Mouse (Mus musculus) kidney, postnatal 36 days (tissue): Measurements from ENCODE around the gene Atrnl1.
"Not testable (repeated sequence)": the region's sequence is repeated elsewhere in the genome, so short reads cannot be mapped to it uniquely, and the experiment has no call there.

Experiments used
- DNase-seq, 2 experiments: peaks; one replicate each; pipeline ENCODE4 v3.0.0; 2021 to 2022; ENCODE audit warnings: mixed read lengths in 2 of 2

Gene Atrnl1

DNA sequence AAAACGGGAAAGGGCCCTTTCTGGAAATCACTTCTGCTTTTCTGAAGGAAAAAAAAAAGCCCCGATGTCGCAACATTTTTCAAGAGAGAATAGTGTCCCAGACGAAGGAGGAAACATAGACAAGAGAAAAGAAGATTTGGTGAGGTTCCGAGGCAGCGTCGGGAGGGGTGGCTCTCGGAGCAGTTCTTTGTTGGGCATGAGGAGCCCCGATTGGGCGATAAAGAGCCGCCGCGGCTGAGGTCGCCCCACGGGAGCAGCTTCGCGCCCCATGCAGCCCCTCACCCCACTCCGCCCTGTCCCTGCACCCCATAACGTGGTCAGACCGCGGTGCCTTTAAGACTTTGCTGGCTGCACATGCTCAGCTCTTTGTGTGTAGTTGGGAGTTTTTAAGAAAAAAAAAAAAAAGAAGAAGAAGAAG is 767 bp upstream of the Atrnl1 start:
- no peak for DNase-seq

DNA sequence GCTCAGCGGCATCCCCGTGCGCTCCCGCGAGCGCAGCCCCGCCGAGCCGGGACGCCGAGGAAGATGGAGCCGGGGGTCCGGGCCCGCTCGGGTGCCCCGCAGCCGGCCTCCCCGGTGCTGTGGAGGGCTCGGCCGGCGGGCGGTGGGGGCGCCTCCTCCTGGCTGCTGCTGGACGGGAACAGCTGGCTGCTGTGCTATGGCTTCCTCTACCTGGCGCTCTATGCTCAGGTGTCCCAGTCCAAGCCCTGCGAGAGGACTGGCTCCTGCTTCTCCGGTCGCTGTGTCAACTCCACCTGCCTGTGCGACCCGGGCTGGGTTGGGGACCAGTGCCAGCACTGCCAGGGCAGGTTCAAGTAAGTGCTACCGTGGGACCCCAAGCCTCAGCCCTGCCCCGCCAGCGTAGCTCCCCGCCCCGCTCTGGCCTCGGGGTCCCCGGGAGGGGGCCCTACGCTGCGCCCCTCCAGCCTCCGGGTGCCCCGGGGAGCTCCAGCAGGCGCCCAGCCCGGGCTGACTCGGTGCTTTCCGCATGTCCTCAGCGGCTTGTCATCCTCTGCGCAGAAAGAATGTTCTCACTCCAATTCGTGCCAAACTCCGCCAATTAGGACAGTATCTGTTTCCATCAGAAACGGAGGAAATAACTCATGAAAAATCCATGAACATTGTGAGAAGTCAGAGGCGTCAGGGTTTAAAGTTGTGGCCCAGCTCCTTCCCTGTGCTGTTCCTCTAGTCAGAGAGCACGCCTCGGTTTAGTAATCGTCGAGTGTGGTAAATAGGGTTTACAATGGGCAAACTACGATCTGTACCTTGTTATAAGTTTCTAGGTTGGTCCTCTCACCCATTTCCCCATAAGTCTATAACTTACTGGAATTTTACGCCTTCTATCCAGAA is 701 bp downstream of the Atrnl1 start:
- peak; percentile 67 to 81 for DNase-seq

DNA sequence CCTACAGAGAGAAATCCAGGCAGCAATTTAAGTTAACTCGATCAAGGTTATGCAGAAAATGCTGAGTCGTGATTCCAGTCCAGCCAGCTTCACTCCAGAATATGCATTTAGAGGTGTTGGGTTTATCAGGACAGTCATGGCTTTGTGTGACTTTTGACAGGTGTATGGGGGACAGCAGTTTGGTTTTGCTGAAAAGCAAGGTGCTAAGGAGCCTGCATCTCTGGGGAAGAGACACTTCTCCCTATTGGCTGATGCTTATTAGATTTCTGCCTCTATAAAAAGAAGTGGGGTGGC is 1.3 kb downstream of the Atrnl1 start:
- peak in 1 of 2 experiments; percentile 12 for DNase-seq

- peak in 1 of 2 experiments; percentile 42 for DNase-seq
These were observed 5.3 kb downstream of the Atrnl1 start for GRCm38 (mm10) chr19:57615972-57616621.

GRCm38 (mm10) chr19:57619088-57619487 is 8.3 kb downstream of the Atrnl1 start:
- DNase-seq = no peak

- no peak for DNase-seq
These were observed 11.0 kb downstream of the Atrnl1 start for GRCm38 (mm10) chr19:57621814-57622213.

- no peak for DNase-seq
These were observed 14.9 kb downstream of the Atrnl1 start for GRCm38 (mm10) chr19:57625738-57626137.

DNA sequence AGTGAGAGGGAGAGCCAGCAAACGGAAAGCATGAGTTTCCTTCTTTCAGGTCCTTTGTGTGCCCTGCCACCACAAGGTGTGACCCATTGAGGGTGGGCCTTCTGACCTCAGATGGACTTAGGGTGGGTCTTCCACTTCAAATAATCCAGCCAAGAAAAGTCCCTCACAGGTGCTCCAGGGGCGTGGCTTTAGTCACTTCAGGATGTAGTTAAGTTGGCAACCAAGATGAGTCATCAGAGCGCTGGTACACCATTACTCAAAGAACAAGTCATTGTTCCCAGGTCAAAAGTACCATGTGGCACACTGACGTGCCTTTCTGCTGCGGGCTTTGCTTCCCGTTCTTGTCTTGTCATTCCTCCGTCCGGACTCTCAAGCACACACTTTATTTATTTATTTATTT is 16.4 kb downstream of the Atrnl1 start:
- no peak for DNase-seq

DNA sequence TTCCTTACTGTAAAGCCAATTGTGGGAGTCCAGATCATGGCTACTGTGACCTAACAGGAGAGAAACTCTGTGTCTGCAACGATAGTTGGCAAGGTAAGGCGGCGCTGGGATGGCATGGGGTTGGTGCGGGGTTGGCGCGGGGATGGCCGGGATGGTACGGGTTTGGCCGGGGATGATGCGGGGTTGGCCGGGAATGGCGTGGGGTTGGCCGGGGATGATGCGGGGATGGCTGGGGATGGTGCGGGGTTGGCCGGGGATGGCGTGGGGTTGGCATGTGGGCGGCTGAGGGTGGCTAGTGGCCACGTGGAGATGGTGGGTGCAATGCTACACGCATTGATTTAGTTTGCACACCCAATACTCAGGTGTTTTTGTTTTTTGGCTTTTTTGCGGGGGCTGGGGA is 31.7 kb downstream of the Atrnl1 start:
- DNase-seq = no peak

DNA sequence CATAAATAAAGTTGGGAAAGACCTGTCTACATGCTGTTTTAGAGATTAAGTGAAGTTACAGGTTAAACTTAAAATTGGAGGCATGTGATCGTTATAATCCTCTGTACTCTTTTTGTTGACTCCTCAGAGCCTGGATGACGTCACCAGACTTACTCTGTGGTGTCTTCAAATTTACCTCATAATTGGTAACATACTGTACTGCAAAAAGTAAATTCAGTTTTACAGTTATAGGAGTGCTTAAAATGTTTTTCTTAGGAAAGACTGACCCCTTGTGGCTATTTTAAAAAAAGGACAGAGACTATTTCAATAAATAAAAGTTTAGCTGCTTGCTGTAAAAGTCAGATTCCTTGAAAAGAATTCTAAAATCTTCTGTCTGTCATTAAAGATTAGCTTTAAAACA is 32.1 kb downstream of the Atrnl1 start:
- DNase-seq = peak in 1 of 2 experiments; percentile 16

- no peak for DNase-seq
These were observed 37.5 kb downstream of the Atrnl1 start for GRCm38 (mm10) chr19:57648202-57648943.

- DNase-seq = no peak
These were observed 38.1 kb downstream of the Atrnl1 start for GRCm38 (mm10) chr19:57648944-57649271.

GRCm38 (mm10) chr19:57655083-57655482 is 44.2 kb downstream of the Atrnl1 start:
- peak; percentile 44 to 76 for DNase-seq

- no peak for DNase-seq
These were observed 44.7 kb downstream of the Atrnl1 start for GRCm38 (mm10) chr19:57655491-57655890.

DNA sequence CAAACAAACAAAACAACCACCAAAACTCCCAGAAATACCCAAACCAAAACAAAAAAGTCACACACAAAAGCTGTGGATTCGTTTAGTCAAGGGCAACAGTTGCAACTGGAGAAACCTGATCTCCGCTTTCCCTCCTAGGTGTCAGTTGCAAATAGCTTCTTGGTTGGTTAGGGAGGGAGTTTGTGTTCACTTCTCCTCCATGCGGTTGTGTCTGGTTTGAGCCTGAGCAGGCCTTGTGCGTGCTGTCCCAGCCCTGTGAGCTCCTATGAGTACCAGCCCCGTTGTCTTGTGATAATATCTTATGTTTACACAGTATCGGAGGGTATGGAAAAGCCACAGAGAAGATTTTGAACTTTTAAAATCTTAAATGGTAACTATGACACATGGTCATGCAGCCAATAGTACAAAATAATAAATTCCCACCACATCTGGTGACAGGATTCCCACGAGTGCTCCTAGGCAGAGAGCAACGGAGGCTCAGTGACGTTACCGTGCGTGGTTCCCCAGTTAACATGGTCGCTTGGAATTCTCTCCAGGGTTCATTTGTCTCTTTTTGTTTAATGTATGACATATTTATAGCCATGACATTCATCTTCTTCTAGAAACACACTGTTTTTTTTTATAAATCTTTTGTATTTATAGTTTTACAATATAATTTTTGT is 46.7 kb downstream of the Atrnl1 start:
- DNase-seq = peak; percentile 21 to 35

DNA sequence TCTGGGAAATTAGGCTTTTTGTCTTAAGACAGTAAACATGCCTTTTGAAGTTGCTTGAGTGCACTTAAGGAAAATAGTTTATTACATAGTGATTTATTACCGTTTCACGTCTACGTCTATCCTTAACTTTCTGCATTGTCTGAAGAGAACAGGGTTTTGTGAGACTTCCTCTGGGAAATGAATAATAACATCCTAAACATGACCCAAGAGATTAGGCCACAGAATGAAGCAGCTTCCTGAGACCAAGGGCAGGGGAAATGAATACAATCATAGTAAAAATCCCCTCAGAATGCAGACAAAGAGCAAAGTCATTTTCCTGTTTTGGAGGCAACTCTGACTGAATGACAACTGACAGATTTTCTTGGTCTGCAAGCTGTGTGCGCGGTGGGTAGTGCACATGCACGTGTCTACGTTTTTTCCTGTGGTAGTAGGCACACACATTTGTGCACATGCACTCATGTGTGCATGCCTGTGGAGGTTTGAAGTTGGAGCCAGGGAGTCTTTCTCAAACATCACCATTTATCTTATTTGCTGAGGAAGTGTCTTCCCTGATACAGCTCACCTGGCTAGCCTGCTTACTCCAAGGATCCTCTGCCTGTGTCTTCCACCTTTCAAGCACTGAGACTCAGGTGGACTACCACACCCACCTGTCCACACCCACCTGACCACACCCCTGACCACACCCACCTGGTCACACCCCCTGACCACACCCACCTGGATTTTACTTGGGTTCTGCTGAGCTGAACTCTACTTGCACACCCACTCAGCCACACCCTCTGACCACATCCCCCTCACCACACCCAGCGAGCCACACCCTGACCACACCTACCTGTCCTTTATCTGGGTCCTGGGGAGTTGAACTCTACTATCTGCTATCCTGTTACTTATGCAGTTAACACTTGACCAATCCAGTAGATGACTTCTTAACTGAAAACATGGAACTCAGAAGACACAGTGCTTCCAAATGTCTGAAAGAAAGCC is 47.6 kb downstream of the Atrnl1 start:
- DNase-seq = peak in 1 of 2 experiments; percentile 6

DNA sequence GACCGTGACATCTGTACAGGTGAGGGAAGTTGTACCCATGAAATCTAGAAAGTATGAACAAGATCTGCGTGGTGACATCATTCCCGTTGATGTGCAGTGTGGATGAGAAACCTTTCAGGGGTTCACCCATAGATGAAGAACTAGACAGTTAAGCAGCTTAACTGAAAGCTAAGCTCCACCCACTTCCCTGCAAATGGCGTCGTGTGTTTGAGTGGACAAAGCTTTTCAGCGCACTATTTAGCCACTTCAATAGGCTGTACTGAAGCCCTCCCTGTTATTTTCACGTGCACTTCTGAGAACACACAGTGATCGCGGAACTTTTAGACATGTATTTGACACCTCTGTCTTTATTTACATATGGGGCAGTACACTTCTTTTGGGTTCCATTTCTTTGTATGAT is 56.2 kb downstream of the Atrnl1 start:
- no peak for DNase-seq

GRCm38 (mm10) chr19:57667946-57668345 is 57.1 kb downstream of the Atrnl1 start:
- DNase-seq = no peak

DNA sequence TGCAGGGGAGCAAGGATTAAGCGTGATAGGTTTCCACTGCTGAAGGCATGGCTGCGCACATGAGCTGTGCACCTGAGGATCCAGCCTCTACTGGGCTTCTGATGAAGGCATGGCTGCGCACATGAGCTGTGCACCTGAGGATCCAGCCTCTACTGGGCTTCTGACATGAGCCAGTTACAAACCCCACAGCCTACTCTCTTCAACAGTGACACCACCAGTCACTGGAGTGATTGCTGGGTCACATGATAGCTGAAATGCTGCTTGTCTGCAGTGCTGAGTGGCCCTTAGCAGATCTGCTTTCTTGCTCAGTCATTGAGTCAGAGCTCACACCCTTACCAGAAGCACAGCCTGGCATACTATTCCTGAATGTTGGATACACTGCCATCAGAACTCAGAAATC is 68.6 kb downstream of the Atrnl1 start:
- no peak for DNase-seq

- no peak for DNase-seq
These were observed 75.8 kb downstream of the Atrnl1 start for GRCm38 (mm10) chr19:57686596-57686995.

GRCm38 (mm10) chr19:57692566-57692965 is 81.7 kb downstream of the Atrnl1 start:
- no peak for DNase-seq

GRCm38 (mm10) chr19:57696781-57697180 is 85.9 kb downstream of the Atrnl1 start:
- not testable (repeated sequence) for DNase-seq
